Mouse (Mus musculus): ENCODE data around the gene Nat8f1. TPM values are rescaled to one million over a fixed set of nuclear protein-coding genes. Genes with fewer than 3 reads are reported as not detected.
"Not testable (repeated sequence)": the region's sequence is repeated elsewhere in the genome, so short reads cannot be mapped to it uniquely, and the experiment has no call there.

The Nat8f1 gene
- polyA plus RNA-seq, 1 experiment = not detected

DNA sequence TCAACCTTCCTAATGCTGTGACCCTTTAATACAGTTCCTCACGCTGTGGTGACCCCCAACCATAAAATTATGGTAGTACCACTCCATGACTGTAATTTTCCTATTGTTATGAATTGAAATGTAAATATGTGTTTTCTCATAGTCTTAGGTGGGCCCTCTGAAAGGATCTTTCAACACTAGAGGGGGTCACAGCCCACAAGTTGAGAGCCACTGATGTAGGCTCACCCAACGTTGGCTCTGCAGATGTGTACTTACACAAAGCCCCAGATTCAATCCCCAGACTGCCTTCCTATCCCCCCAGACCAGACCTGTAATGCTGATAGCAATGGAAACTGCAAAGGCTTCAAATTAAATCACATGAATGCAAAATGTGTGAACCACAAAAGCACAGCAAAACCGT, 20.2 kb upstream of the Nat8f1 start:
- 67% methylated on average over 3 of the region's 3 CpGs for WGBS
- TF ChIP-seq POLR2A (IDR thresholded peaks at IDR 0.05; ENCODE audit: insufficient read depth, low read depth, low read length) (no peak), CTCF (IDR thresholded peaks at IDR 0.05; ENCODE audit: insufficient read depth, low read depth, low read length) (no peak)
- no peak overlapping the region for H3K4me3 ChIP-seq (ENCODE audit: insufficient read depth, low read depth, low read length)
- no peak overlapping the region for H3K27ac ChIP-seq (ENCODE audit: insufficient read depth, low read depth, low read length)
- H3K4me1 ChIP-seq (ENCODE audit: control insufficient read depth, insufficient read depth, low read length) = peaks cover 3% of the 10 kb centered on the region; the same call in 1 of the 2 replicates

DNA sequence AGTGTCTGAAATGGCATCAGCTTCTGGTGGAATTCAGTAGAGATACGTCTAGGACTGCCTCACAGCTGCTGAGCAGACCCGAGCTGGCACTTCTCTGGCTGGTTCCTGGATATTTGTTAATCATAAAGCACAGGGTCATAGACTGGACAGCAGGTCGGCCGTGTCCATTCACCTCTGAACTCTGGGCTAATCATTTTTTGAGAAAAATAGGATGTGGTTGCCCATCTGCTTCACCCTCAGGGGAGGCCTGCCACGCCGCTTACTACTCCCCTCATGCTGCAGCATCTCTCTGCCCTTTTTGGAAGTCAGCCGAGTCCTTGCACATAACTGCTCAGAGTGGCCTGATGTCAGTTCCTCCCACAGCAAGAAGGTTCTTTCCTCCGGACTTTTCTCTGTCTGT, 18.6 kb upstream of the Nat8f1 start:
- TF ChIP-seq POLR2A (IDR thresholded peaks at IDR 0.05; ENCODE audit: insufficient read depth, low read depth, low read length) = no peak
- no peak for TF ChIP-seq CTCF (IDR thresholded peaks at IDR 0.05; ENCODE audit: insufficient read depth, low read depth, low read length)
- Histone ChIP-seq H3K4me1 (ENCODE audit: control insufficient read depth, insufficient read depth, low read length) (peaks cover 3% of the 10 kb centered on the region; the same call in 1 of the 2 replicates), H3K4me3 (ENCODE audit: insufficient read depth, low read depth, low read length) (no peak overlapping the region), H3K27ac (ENCODE audit: insufficient read depth, low read depth, low read length) (no peak overlapping the region)
- WGBS = 80% methylated on average over 8 of the region's 8 CpGs

DNA sequence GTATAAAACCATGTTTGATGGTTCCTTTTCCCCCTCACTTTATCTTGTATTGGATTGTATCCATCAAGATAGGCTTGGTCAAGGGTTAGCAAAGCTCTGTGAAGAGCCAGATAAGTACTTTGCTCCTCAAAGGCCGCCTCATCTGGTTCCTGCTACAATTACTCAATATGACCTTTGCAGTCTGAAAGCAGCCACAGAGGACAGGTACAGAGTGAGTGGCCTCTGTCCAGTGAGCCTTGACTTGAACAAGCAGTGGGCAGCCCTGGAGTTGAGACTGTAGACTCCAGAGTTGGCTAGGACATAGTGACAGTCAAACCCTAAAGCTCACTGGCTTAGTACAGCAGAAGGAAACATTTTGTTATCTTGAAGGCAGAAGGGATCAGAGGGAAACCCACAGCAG, 13.8 kb upstream of the Nat8f1 start:
- TF ChIP-seq POLR2A (IDR thresholded peaks at IDR 0.05; ENCODE audit: insufficient read depth, low read depth, low read length) = no peak
- TF ChIP-seq CTCF (IDR thresholded peaks at IDR 0.05; ENCODE audit: insufficient read depth, low read depth, low read length) = no peak
- H3K27ac ChIP-seq (ENCODE audit: insufficient read depth, low read depth, low read length) = no peak overlapping the region
- H3K4me3 ChIP-seq (ENCODE audit: insufficient read depth, low read depth, low read length) = no peak overlapping the region
- WGBS = 88% methylated on average over 1 of the region's 1 CpGs
- no peaks in the 10 kb centered on the region for H3K4me1 ChIP-seq (ENCODE audit: control insufficient read depth, insufficient read depth, low read length)

DNA sequence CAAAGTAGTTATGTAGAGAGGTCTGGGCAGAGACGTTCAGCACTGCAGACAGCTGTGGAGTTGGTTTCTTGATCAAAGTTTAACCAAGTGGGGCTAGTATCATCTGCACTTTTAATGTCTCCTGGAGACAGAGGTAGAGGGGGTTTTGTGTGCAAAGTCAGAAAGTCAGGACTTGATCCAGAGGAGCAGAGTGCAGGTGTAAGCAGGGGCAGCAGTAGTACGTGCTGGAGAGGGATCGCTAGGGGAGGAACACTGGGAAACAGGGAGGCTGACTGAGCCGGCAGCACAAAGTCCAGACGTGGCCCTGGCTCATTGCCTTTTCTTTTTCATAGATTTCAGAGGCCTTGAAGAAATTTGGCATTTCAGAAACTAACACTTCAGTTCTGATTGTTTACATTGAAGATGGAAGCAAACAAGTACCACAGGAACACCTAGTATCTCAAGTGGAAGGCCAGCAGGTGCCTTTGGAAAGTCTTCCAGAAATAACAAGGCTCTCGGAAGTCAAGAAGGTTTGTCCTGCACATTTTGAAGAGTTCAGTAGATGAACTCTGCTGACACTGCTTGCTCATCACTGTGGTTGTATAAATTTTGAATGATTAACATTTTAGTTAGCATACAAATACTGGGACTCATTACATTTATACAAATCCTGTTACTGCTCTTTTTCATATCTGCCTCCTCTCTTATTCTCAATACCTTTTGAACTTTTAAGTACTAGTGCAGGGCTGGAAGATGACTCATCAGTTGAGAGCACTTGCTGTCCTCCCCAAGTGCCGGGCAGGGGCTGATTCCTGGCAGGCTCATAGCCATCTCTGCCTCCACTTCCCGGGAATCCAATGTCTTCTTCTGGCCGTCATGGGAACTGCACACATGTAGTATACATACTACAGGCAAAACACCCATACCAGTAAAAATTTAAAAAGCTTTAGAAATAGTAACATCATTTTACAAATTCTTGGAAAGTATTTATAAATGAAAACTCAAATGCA, 12.3 kb upstream of the Nat8f1 start:
- no peaks in the 10 kb centered on the region for H3K4me1 ChIP-seq (ENCODE audit: control insufficient read depth, insufficient read depth, low read length)
- WGBS = 84% methylated on average over 9 of the region's 9 CpGs
- no peak for TF ChIP-seq CTCF (IDR thresholded peaks at IDR 0.05; ENCODE audit: insufficient read depth, low read depth, low read length)
- TF ChIP-seq POLR2A (IDR thresholded peaks at IDR 0.05; ENCODE audit: insufficient read depth, low read depth, low read length) = no peak
- H3K4me3 ChIP-seq (ENCODE audit: insufficient read depth, low read depth, low read length) = no peak overlapping the region
- H3K27ac ChIP-seq (ENCODE audit: insufficient read depth, low read depth, low read length) = no peak overlapping the region

DNA sequence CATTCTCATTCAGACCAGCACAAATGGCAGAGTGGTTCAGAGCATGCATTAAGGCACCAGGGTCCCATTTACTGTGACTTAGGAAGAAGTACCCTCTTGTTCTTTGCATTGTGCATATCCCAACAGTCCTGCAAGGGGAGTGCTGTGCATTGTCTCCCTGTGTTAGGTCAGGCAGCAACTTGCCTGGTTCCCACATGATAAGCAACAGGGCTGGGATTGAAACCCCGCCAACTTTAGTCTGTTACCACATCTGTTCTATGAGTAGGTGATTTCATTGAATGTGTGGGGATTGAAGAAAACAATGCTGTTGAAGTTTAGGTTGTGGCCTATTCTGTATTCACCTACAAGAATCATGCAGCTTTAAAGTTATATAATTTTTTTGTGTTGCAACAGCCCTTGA, 11.2 kb upstream of the Nat8f1 start:
- H3K4me1 ChIP-seq (ENCODE audit: control insufficient read depth, insufficient read depth, low read length) = no peaks in the 10 kb centered on the region
- TF ChIP-seq CTCF (IDR thresholded peaks at IDR 0.05; ENCODE audit: insufficient read depth, low read depth, low read length) (no peak), POLR2A (IDR thresholded peaks at IDR 0.05; ENCODE audit: insufficient read depth, low read depth, low read length) (no peak)
- no peak overlapping the region for H3K27ac ChIP-seq (ENCODE audit: insufficient read depth, low read depth, low read length)
- no peak overlapping the region for H3K4me3 ChIP-seq (ENCODE audit: insufficient read depth, low read depth, low read length)
- WGBS = 98% methylated on average over 1 of the region's 1 CpGs

DNA sequence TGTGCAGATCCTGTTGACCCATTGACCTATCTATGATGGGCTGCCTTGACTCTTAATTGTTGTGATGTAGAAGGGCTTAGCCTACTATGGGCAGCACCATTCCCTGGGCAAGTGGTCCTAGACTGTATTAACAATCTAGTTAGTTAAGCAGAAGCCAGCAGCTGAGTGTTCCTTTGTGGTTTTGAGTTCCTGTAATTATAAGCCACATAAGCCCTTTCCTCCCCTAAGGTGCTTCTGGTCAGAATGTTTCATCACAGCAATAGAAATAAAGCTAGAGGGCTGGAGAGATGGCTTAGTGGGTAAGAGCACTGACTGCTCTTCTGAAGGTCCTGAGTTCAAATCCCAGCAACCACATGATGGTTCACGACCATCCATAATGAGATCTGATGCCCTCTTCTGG, 8.2 kb upstream of the Nat8f1 start:
- no peak overlapping the region for H3K27ac ChIP-seq (ENCODE audit: insufficient read depth, low read depth, low read length)
- H3K4me1 ChIP-seq (ENCODE audit: control insufficient read depth, insufficient read depth, low read length) = no peaks in the 10 kb centered on the region
- no peak for TF ChIP-seq POLR2A (IDR thresholded peaks at IDR 0.05; ENCODE audit: insufficient read depth, low read depth, low read length)
- TF ChIP-seq CTCF (IDR thresholded peaks at IDR 0.05; ENCODE audit: insufficient read depth, low read depth, low read length) = no peak
- H3K4me3 ChIP-seq (ENCODE audit: insufficient read depth, low read depth, low read length) = no peak overlapping the region
- WGBS = 97% methylated on average over 1 of the region's 1 CpGs

DNA sequence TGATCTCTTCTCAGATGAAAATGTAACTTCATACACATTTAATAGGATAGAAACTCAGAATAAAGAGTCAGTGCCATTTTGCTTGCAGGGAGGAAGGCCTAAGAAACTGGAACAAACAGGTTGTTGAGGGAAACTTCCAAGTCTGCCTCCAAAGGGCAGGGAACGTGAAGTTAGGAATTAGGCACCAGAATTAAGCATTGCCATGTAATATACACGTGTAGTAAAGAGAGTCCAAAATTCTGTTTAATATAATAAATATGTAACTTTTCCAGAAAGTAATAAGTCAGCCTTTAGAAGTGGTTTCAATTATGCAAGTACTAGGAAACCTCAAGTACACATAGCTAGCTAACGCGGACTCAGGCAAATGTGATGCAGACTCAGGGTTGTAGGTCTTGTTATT, 3.9 kb upstream of the Nat8f1 start:
- no peaks in the 10 kb centered on the region for H3K4me1 ChIP-seq (ENCODE audit: control insufficient read depth, insufficient read depth, low read length)
- no peak overlapping the region for H3K27ac ChIP-seq (ENCODE audit: insufficient read depth, low read depth, low read length)
- no peak overlapping the region for H3K4me3 ChIP-seq (ENCODE audit: insufficient read depth, low read depth, low read length)
- 94% methylated on average over 4 of the region's 4 CpGs for WGBS
- TF ChIP-seq CTCF (IDR thresholded peaks at IDR 0.05; ENCODE audit: insufficient read depth, low read depth, low read length) (no peak), POLR2A (IDR thresholded peaks at IDR 0.05; ENCODE audit: insufficient read depth, low read depth, low read length) (no peak)

DNA sequence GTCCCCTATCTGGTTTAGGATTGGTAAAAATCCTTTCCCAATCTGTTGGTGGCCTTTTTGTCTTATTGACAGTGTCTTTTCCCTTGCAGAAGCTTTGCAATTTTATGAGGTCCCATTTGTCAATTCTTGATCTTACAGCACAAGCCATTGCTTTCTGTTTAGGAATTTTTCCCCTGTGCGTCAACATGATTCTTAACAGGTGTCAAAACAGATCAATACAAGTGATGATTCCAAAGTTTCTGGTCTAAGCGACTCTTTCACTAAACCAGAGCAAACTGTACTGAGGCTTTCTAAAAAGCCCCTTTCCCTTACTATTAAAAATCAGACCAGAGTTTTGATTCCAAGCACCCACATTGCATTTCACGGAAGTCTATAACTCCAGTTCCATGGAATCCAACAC, 2.9 kb upstream of the Nat8f1 start:
- WGBS = 95% methylated on average over 3 of the region's 3 CpGs
- H3K4me3 ChIP-seq (ENCODE audit: insufficient read depth, low read depth, low read length); H3K4me1 ChIP-seq (ENCODE audit: control insufficient read depth, insufficient read depth, low read length); H3K27ac ChIP-seq (ENCODE audit: insufficient read depth, low read depth, low read length): not testable (repeated sequence)

DNA sequence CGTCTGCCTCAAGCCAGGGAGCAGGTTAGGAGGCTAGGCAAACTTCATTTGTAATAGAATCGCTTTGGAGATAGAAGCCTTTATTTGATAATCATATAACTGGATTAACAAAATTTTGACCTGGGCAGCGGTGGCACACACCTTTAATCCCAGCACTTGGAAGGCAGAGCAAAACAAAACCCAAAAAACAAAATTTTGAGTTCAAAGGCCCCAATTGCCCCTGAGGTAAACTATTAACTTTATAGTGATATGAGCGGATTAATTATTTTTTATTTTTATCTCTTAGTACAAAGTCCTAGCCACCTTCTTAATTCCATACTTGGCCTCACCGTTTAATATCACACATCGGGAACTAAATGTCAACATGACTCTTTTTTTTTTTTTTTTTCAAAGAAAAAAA, 1.1 kb upstream of the Nat8f1 start:
- TF ChIP-seq CTCF (IDR thresholded peaks at IDR 0.05; ENCODE audit: insufficient read depth, low read depth, low read length) (no peak), POLR2A (IDR thresholded peaks at IDR 0.05; ENCODE audit: insufficient read depth, low read depth, low read length) (no peak)
- WGBS = 78% methylated on average over 6 of the region's 6 CpGs
- Histone ChIP-seq H3K4me3 (ENCODE audit: insufficient read depth, low read depth, low read length) (0 out of 2 replicates have a peak overlapping the region, but pooled peaks have one; percentile 73), H3K4me1 (ENCODE audit: control insufficient read depth, insufficient read depth, low read length) (no peaks in the 10 kb centered on the region), H3K27ac (ENCODE audit: insufficient read depth, low read depth, low read length) (no peak overlapping the region)

All from olfactory bulb, adult 2 months (tissue).